Mouse (Mus musculus) midbrain, postnatal 0 days (tissue): ENCODE results near the gene Lsm6. TPM values are rescaled to one million over a fixed set of nuclear protein-coding genes. Genes with fewer than 3 reads are reported as not detected.
"Not testable (repeated sequence)": the region's sequence is repeated elsewhere in the genome, so short reads cannot be mapped to it uniquely, and the experiment has no call there.

Experiments used
- ATAC-seq: fragments of 200-750 bp; cut with Nextera tagmentation; 2 replicates; pipeline ENCODE4 v1.8.0; 2017; ENCODE audit warnings: moderate number of reproducible peaks, mild to moderate bottlenecking, moderate TSS enrichment, moderate library complexity; ENCODE audit not compliant: low FRiP score
- DNase-seq: peaks from one replicate; pipeline ENCODE4 v3.0.0-alpha.2; 2015; ENCODE audit warnings: low spot score
- H3K27ac ChIP-seq: fragments of 300-500 bp; sonication (generic); 2 replicates; pipeline ENCODE4 v1.5.1; 2014; ENCODE audit warnings: low read depth, mild to moderate bottlenecking, low read length, mixed read lengths
- H3K27me3 ChIP-seq: fragments of 300-500 bp; sonication (generic); 2 replicates; pipeline ENCODE4 v1.6.1; 2014; ENCODE audit warnings: low read length, control low read depth, mixed read lengths; ENCODE audit not compliant: insufficient read depth
- H3K36me3 ChIP-seq: fragments of 300-500 bp; sonication (generic); 2 replicates; pipeline ENCODE4 v1.6.1; 2014; ENCODE audit warnings: low read length, control low read depth, mixed read lengths; ENCODE audit not compliant: insufficient read depth
- H3K4me1 ChIP-seq: fragments of 300-500 bp; sonication (generic); 2 replicates; pipeline ENCODE4 v1.6.1; 2014; ENCODE audit warnings: mild to moderate bottlenecking, control low read depth, antibody characterized with exemption, low read length, mixed read lengths; ENCODE audit not compliant: insufficient read depth
- H3K4me2 ChIP-seq: fragments of 300-500 bp; sonication (generic); 2 replicates; pipeline ENCODE4 v1.6.1; 2014; ENCODE audit warnings: low read depth, mild to moderate bottlenecking, low read length, mixed read lengths; ENCODE audit not compliant: poor library complexity, severe bottlenecking
- H3K4me3 ChIP-seq: fragments of 300-500 bp; sonication (generic); 2 replicates; pipeline ENCODE4 v1.5.1; 2014; ENCODE audit warnings: low read depth, mild to moderate bottlenecking, low read length, moderate library complexity
- H3K9ac ChIP-seq: fragments of 300-500 bp; sonication (generic); replicated peaks from 2 replicates; pipeline ENCODE4 v1.6.1; 2014; ENCODE audit warnings: mild to moderate bottlenecking, low read length, moderate library complexity, mixed read lengths; ENCODE audit not compliant: poor library complexity, severe bottlenecking
- H3K9me3 ChIP-seq: fragments of 300-500 bp; sonication (generic); 2 replicates; pipeline ENCODE4 v1.6.1; 2016; ENCODE audit warnings: low read length, control low read depth
- CTCF ChIP-seq: IDR thresholded peaks from 2 replicates; pipeline ENCODE4 v1.5.1; 2016; ENCODE audit warnings: antibody characterized with exemption, mild to moderate bottlenecking
- WGBS: fragments of 180-500 bp; shearing (Covaris S2); extraction: QIAGEN DNeasy Blood & Tissue Kit; methylation state at CpG from one replicate; pipeline ENCODE4 v1.1.7; 2014; 5-methylcytosine and 5-hydroxymethylcytosine counted together
- polyA plus RNA-seq: library from polyadenylated mRNA; unstranded; fragments of >200 nt; fragmentation: Nextera tagmentation; extraction: Ambion mirVana; gene quantifications from 2 replicates; pipeline ENCODE4 v1.2.1, GENCODE M21; 2015
- total RNA-seq: library from RNA; depleted of rRNA; stranded (reverse); fragments of >200 nt; gene quantifications from 2 replicates; pipeline ENCODE4 v1.2.3, GENCODE M21; 2014

Lsm6 gene
- total and polyA plus RNA-seq, 2 experiments from 2014 or later, result 29.2 to 141 TPM

- H3K9ac ChIP-seq, result no peak overlapping the region
- no peak overlapping the region for H3K27ac ChIP-seq
- ATAC-seq, result no peak
- H3K27me3 ChIP-seq, result no peaks in the 10 kb centered on the region
- no peak overlapping the region for H3K4me3 ChIP-seq
- no peak overlapping the region for H3K4me2 ChIP-seq
- H3K4me1 ChIP-seq, result no peaks in the 10 kb centered on the region
- DNase-seq, result no peak
- H3K9me3 ChIP-seq, result no peaks in the 10 kb centered on the region
- TF ChIP-seq CTCF, result no peak
- WGBS, result 92% methylated on average over 4 of the region's 4 CpGs
- H3K36me3 ChIP-seq, result no peaks in the 10 kb centered on the region
Observed at GRCm38 (mm10) chr8:78824515-78824914, 3.6 kb upstream of the Lsm6 start.

- 32% methylated on average over 3 of the region's 3 CpGs for WGBS
Observed at GRCm38 (mm10) chr8:78819973-78820372, 967 bp downstream of the Lsm6 start.

GRCm38 (mm10) chr8:78814743-78815142 is 6.2 kb downstream of the Lsm6 start:
- Histone ChIP-seq H3K36me3 (peaks cover 6% of the 10 kb centered on the region; the same call in 1 of the 2 replicates), H3K4me1 (peaks cover 2% of the 10 kb centered on the region; the same call in 1 of the 2 replicates), H3K9me3 (no peaks in the 10 kb centered on the region), H3K4me3 (no peak overlapping the region), H3K9ac (no peak overlapping the region), H3K27me3 (no peaks in the 10 kb centered on the region), H3K27ac (no peak overlapping the region), H3K4me2 (no peak overlapping the region)
- WGBS, result 97% methylated on average over 2 of the region's 2 CpGs
- ATAC-seq, result no peak
- no peak for DNase-seq
- TF ChIP-seq CTCF, result no peak

More at GRCm38 (mm10) chr8:78819973-78820372, 967 bp downstream of the Lsm6 start:
- H3K4me1 ChIP-seq, H3K9me3 ChIP-seq, ATAC-seq, DNase-seq, H3K36me3 ChIP-seq, H3K27me3 ChIP-seq: not testable (repeated sequence)
- Histone ChIP-seq H3K4me3 (peak overlapping the region; percentile 79), H3K9ac (peak overlapping the region; percentile 85), H3K4me2 (peak overlapping the region; percentile 55), H3K27ac (peak overlapping the region; percentile 93; the same call in 1 of the 2 replicates)

GRCm38 (mm10) chr8:78813021-78813420 is 7.9 kb downstream of the Lsm6 start:
- Histone ChIP-seq H3K27ac (no peak overlapping the region), H3K4me1 (no peaks in the 10 kb centered on the region), H3K4me2 (no peak overlapping the region), H3K9me3 (no peaks in the 10 kb centered on the region), H3K9ac (no peak overlapping the region), H3K27me3 (no peaks in the 10 kb centered on the region), H3K36me3 (peaks cover 14% of the 10 kb centered on the region; the same call in 1 of the 2 replicates), H3K4me3 (no peak overlapping the region)
- TF ChIP-seq CTCF, result no peak
- 86% methylated on average over 9 of the region's 9 CpGs for WGBS
- DNase-seq, result no peak
- ATAC-seq, result no peak

DNA sequence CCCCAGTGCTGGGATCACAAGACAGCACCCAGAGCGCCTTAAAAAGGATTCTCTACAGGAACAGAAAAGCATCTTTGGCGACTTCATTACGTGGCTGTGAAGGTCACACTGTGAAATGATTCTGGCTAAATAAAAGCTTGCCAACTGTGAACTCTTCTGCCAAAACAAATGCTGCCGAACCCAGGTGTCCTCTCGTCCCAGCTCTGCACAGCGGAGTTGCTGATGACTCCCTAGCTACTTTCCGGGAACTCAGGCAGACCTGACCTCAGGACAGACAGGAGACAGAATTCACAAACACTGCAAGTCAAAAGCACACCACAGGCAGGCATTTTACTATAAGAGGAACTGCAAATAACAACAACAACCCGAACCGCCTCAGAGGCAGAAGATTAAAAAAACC is 8.5 kb downstream of the Lsm6 start:
- Histone ChIP-seq H3K36me3 (peaks cover 17% of the 10 kb centered on the region), H3K4me3 (no peak overlapping the region), H3K4me2 (no peak overlapping the region), H3K27me3 (no peaks in the 10 kb centered on the region), H3K9me3 (no peaks in the 10 kb centered on the region), H3K9ac (no peak overlapping the region), H3K27ac (no peak overlapping the region), H3K4me1 (no peaks in the 10 kb centered on the region)
- ATAC-seq (no peak), DNase-seq (no peak)
- WGBS, result 84% methylated on average over 9 of the region's 9 CpGs
- TF ChIP-seq CTCF, result no peak

DNA sequence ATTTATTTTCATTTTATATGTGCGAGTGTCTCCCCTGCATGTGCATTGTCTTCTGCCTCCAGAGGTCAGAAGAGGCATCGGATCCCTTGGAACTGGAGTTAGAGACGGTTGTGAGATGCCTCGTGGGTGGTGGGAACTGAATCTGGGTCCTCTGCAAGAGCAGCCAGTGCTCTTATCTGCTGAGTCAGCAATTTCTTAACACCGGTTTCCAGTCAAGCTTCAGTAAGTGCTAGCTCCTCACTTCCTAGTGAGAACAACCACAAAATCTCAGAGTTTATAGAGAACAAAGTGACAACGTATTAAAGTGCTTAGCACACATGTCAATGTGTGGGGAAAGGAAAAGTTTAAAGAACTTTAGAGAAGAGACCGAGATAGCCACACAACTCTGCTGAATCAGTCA is 9.2 kb downstream of the Lsm6 start:
- no peak for ATAC-seq
- Histone ChIP-seq H3K4me1 (no peaks in the 10 kb centered on the region), H3K27ac (no peak overlapping the region), H3K9me3 (no peaks in the 10 kb centered on the region), H3K27me3 (no peaks in the 10 kb centered on the region), H3K36me3 (peaks cover 24% of the 10 kb centered on the region), H3K4me3 (no peak overlapping the region), H3K9ac (no peak overlapping the region), H3K4me2 (no peak overlapping the region)
- WGBS, result 92% methylated on average over 7 of the region's 7 CpGs
- TF ChIP-seq CTCF, result no peak
- no peak for DNase-seq
